Mouse (Mus musculus): ENCODE results near the gene Hinfp.

Hinfp gene

DNA sequence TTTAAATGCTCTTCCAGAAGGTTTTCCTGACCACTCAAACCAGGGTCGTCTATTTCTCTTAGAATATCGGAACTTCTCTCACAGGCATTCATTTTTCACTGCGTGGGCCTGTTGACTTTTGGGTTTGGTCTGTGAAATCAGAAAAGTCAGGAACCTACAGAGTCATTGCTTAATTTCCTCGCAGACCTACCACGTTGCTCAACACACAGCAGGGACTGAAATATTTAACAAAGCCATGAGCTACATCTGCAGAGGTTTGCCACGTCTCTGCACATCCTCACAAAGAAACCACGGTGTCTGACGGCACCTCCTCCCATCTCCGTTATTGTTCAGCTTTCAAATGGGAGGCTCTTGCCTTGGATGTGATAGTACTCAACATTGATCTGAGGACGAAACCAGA, 46.5 kb downstream of the Hinfp start:
- no peak for DNase-seq (ENCODE audit: low read depth)

DNA sequence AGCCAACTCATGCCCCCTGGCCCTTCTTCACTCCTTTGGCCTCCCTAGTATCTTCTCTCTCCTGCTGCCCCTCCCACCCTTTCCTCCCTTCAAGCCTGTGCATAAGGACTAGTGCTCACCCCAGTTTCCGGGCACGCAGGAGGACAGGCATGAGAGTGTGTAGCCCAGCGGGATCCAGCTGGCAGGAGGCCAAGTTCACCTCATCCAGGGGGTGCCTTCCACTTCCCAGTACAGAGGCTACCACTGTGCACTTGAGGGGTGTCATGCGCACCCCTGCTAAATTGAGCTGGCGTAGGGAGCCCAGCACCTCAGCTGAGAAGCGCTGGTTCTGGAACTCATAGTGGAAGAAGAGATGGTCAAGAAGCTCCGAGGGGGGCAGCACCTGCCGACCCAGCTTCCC, 49.3 kb downstream of the Hinfp start:
- DNase-seq (ENCODE audit: low read depth): no peak

DNA sequence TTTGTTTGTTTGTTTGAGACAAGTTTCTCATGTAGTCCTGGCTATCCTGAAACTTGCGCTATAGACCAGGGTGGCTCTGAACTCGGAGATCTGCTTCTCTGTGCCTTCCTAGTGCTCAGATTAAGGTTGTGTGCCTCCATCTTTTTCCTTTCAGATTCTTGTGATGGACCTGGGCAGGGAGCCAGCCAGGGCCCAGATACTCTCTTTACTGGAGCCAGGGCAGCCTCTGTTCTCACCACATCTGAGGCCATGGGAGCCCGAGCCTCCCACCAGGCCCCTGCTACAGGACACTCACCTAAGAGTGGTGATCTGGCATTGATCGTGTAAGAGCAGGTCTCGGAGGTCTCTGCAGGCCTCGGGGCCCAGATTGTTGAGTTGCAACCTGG, 50.3 kb downstream of the Hinfp start:
- DNase-seq (ENCODE audit: low read depth): no peak

DNA sequence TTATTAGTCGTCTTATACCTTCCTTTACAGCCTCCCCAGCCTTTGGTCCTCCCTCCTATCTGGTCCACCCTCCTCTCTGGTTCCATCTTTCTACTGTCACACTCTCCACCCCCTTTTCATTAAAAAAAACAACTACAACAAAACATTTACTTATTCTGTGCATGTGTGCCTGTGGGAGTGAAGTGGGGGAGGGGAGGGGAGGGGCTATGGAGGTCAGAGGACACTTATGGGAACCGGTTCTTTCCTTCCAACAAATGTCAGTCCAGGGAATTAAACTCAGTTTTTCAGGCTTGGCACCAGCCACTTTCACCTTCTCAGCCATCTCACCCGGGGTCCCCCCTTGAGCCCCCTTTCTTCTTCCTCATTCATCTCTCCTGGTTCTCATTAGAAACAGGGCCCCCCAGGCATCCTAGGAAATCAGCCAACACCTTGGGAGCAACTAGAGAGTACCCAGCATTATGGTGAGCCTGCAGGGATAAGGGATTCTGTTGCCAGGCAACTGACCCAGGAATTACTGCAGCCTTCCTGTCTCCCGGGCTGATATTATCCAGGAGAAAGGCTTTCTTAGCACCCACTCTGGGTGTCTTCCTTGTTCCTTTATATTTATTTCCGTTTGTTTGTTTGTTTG, 50.8 kb downstream of the Hinfp start:
- no peak for DNase-seq (ENCODE audit: low read depth)

DNA sequence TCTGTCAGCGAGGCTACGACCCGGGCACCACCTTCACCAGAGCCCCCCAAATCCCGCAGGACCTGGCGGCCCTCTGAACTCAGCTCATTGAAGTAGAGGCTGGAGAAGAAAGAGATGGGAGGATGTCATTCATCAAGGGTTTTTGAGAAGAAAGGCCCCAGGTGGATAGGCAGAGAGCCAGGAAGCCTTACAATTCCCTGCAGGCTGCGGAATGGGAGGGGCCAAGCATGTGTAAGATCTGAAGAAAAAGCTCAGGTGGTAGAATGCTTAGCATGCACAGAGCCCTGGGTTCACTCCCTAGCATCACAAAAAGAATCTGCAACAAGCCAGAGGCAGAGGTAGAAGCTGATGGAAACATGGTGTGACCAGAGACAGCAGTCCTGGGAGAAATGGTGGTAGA, 52.0 kb downstream of the Hinfp start:
- DNase-seq (ENCODE audit: low read depth): no peak

DNA sequence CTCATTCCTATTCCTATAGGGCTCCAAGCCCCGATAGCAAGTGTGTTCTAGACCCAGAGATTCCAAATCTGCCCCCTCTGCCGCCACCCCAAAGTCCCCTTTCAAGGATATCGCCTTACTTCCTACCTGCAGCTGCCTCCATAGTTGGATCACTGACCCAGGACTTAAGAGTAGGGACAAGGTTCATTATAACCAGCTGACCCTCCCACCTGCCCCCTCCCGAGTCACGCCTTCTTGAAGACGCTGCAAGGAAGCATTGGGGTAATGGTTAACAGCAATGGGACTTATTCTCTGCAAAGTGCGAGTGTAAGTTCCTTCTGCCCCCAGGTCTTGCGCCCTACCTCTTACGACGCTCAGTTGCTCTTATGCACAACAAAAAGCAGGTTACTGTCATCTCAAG, 54.2 kb downstream of the Hinfp start, which contains the start of gene Pdzd3:
Pdzd3 (minus strand) TSS at position 158 of the 400 bp plus-strand sequence.
- DNase-seq (ENCODE audit: low read depth): no peak

DNA sequence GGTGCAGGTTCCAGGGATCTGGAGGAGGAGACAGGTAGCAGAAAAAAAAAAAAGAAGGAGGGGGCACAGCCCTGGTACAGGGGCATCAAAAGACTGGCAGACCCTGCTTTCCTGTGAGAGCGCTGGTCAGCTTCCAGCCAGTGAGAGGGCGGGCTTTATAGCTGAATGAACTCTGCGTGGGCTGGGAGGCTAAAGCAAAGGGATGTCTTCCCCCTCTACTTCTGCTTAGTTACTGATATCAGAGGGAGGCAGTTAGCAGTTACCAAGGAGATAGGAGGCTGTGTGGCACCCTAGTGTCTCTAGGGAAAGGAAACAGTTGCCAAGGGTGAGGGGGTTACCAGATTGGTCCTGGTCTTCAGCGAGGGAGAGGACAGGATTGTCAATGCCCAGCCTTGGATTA, 55.0 kb downstream of the Hinfp start:
- no peak for DNase-seq (ENCODE audit: low read depth)

DNA sequence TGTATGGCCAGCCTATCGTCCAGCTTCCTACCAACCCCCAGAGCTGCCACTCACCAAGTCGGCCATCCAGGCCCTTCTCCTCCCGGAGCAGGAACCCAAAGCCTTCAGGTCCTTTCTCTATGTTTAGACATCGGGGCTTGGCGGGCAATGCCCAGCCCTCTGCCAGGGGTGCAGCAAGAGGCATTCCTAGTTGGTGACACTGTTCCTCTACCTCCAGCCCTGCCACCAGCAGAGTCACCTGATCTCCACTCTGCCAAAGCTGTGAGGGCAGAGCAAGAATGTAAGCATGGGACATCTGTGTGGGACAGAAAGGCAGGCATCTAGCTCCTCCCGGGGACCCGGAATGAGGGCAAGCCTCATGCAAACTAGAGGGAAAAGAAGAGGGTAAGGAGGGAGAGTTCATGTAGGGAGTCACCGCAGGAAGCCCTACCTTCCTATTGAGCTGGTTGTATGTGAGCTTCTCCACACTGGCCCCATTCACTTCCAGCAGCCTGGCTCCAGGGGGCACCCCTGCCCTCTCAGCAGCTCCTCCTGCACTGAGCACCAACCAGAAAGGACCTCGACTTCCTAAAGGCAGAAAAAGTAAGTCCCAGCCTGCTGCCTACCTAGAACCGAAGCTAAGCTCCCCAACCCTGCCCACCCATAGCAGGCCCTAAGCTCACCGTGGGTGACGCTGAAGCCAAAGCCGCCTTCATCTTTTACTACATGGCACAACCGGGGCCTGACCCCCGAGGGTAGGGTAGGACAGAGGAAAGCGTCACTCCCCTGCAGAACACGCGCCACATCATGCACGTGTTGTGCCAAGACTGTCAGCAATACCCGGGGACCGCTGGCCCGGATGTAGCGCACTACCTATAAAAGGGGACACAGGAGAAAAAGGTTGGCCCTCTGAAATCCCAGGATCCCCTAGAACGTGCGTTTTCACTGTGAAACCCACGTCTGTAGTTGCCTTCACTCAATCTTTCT, 56.0 kb downstream of the Hinfp start:
- DNase-seq (ENCODE audit: low read depth): peak; percentile 45

DNA sequence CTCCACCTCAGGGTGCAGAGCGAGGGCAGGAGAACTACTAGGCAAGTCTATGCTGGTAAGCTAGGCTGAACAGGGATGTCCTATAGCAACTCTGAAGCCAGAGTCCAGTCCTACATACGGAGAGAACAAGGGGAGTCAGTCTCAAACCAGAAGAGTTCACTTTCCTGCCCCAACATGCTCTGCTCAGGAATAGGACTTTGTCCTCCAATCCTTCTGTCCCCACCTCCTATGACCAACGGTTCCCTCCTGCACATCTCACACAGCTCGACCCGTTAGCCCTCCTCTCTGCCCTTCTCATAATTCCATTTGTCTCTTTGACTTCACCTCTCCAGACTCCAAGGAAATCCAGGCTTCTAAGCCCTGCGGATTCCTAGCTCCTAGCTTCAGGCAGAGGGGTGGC, 57.6 kb downstream of the Hinfp start:
- no peak for DNase-seq (ENCODE audit: low read depth)

DNA sequence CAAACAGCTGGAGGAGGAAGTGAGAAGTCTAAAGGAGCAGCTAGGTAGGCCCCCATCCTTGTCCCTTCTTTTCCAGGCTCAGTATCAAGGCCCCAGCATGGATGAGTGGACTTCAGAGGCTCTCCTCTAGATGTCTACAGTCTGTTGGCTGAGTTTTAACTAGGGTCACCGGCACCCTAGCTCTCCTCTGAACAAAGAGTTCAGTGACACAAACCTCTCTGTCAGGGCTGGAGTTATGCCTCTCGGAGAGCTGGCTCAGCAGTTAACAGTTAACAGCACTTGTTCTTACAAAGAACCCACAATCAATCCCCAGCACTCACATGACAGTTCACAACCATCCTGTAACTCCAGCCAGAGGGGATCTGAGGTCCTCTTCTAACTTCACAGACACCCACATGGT, 61.9 kb downstream of the Hinfp start:
- DNase-seq (ENCODE audit: low read depth): no peak

Data from induced T-regulatory cell, adult 2 months (primary cell).